Mouse (Mus musculus) small intestine, adult 2 months (tissue): ENCODE data around the gene Scamp1. TPM values are rescaled to one million over a fixed set of nuclear protein-coding genes. Genes with fewer than 3 reads are reported as not detected.

Experiments used
- H3K27ac ChIP-seq: fragments of 200-500 bp; 2 replicates; pipeline ENCODE4 v1.5.1; 2012; ENCODE audit warnings: low read depth, low read length, control low read depth, inconsistent platforms; ENCODE audit not compliant: insufficient read depth
- H3K27me3 ChIP-seq: fragments of 200-500 bp; 2 replicates; pipeline ENCODE4 v1.6.1; 2012; ENCODE audit warnings: mild to moderate bottlenecking, moderate library complexity, low read length, inconsistent platforms; ENCODE audit not compliant: control insufficient read depth, insufficient read depth
- H3K36me3 ChIP-seq: fragments of 200-500 bp; 2 replicates; pipeline ENCODE4 v1.6.1; 2012; ENCODE audit warnings: mild to moderate bottlenecking, low read length, control low read depth, inconsistent platforms; ENCODE audit not compliant: control insufficient read depth, insufficient read depth
- H3K4me1 ChIP-seq: fragments of 200-500 bp; 2 replicates; pipeline ENCODE4 v1.6.1; 2012; ENCODE audit warnings: low read length, inconsistent platforms, mixed read lengths; ENCODE audit not compliant: control insufficient read depth, insufficient read depth, insufficient read length
- H3K4me3 ChIP-seq: fragments of 200-500 bp; 2 replicates; pipeline ENCODE4 v1.5.1; 2012; ENCODE audit warnings: low read depth, mild to moderate bottlenecking, control low read depth, inconsistent platforms, low read length, moderate library complexity
- CTCF ChIP-seq: fragments of 200-500 bp; IDR thresholded peaks from 2 replicates; pipeline ENCODE4 v1.5.1; 2012; ENCODE audit warnings: low read depth, mild to moderate bottlenecking, control low read depth, inconsistent platforms, low read length, moderate library complexity, mixed read lengths; ENCODE audit not compliant: insufficient replicate concordance, insufficient read length; ENCODE audit errors: extremely low read depth
- POLR2A ChIP-seq: fragments of 200-500 bp; IDR thresholded peaks from 2 replicates; pipeline ENCODE4 v1.6.1; 2012; ENCODE audit warnings: low read depth, mild to moderate bottlenecking, control low read depth, inconsistent platforms, low read length, moderate library complexity
- WGBS: fragments of 180-500 bp; shearing (Covaris S2); methylation state at CpG from one replicate; pipeline ENCODE4 v1.1.7; 2018; 5-methylcytosine and 5-hydroxymethylcytosine counted together
- polyA plus RNA-seq: library from polyadenylated mRNA; depleted of rRNA; stranded (reverse); fragments of >200 nt; gene quantifications from 2 replicates; pipeline ENCODE4 v1.2.3, GENCODE M21; 2012

The Scamp1 gene
- polyA plus RNA-seq, 1 experiment = 7.9 TPM

- TF ChIP-seq CTCF (no peak), POLR2A (no peak)
Observed at GRCm38 (mm10) chr13:94295922-94296321, 10.3 kb upstream of the Scamp1 start.

GRCm38 (mm10) chr13:94294886-94295285 is 9.2 kb upstream of the Scamp1 start:
- no peaks in the 10 kb centered on the region for H3K27me3 ChIP-seq
- H3K27ac ChIP-seq = no peak overlapping the region
- 55% methylated on average over 3 of the region's 3 CpGs for WGBS
- no peak for TF ChIP-seq CTCF
- H3K36me3 ChIP-seq = no peaks in the 10 kb centered on the region
- no peak overlapping the region for H3K4me3 ChIP-seq
- H3K4me1 ChIP-seq = no peaks in the 10 kb centered on the region

More at GRCm38 (mm10) chr13:94295922-94296321, 10.3 kb upstream of the Scamp1 start:
- no peaks in the 10 kb centered on the region for H3K36me3 ChIP-seq
- no peaks in the 10 kb centered on the region for H3K4me1 ChIP-seq
- H3K27me3 ChIP-seq = no peaks in the 10 kb centered on the region
- no peak overlapping the region for H3K27ac ChIP-seq
- WGBS = 82% methylated on average over 8 of the region's 8 CpGs
- no peak overlapping the region for H3K4me3 ChIP-seq

- no peaks in the 10 kb centered on the region for H3K4me1 ChIP-seq
- H3K27me3 ChIP-seq = no peaks in the 10 kb centered on the region
- WGBS = 77% methylated on average over 10 of the region's 10 CpGs
- H3K36me3 ChIP-seq = no peaks in the 10 kb centered on the region
- TF ChIP-seq CTCF = no peak
- TF ChIP-seq POLR2A = no peak
- H3K4me3 ChIP-seq = no peak overlapping the region
- no peak overlapping the region for H3K27ac ChIP-seq
Observed at GRCm38 (mm10) chr13:94293911-94294310, 8.3 kb upstream of the Scamp1 start.

- no peak for TF ChIP-seq POLR2A
- TF ChIP-seq CTCF = no peak
- no peaks in the 10 kb centered on the region for H3K36me3 ChIP-seq
- H3K27me3 ChIP-seq = no peaks in the 10 kb centered on the region
- H3K4me3 ChIP-seq = no peak overlapping the region
- 38% methylated on average over 5 of the region's 5 CpGs for WGBS
- H3K4me1 ChIP-seq = no peaks in the 10 kb centered on the region
- no peak overlapping the region for H3K27ac ChIP-seq
Observed at GRCm38 (mm10) chr13:94286195-94286594, 538 bp upstream of the Scamp1 start.

- Histone ChIP-seq H3K4me1 (no peaks in the 10 kb centered on the region), H3K36me3 (no peaks in the 10 kb centered on the region), H3K4me3 (peak overlapping the region; percentile 88), H3K27ac (peak overlapping the region; percentile 50), H3K27me3 (no peaks in the 10 kb centered on the region)
- TF ChIP-seq POLR2A (no peak), CTCF (no peak)
- 2% methylated on average over 64 of the region's 65 CpGs for WGBS
Observed at GRCm38 (mm10) chr13:94284543-94285269, 951 bp downstream of the Scamp1 start.

- H3K36me3 ChIP-seq = no peaks in the 10 kb centered on the region
- 63% methylated on average over 5 of the region's 5 CpGs for WGBS
- no peaks in the 10 kb centered on the region for H3K27me3 ChIP-seq
- no peaks in the 10 kb centered on the region for H3K4me1 ChIP-seq
- no peak overlapping the region for H3K27ac ChIP-seq
- H3K4me3 ChIP-seq = no peak overlapping the region
- TF ChIP-seq CTCF (no peak), POLR2A (no peak)
Observed at GRCm38 (mm10) chr13:94279420-94279819, 6.2 kb downstream of the Scamp1 start.

- no peak overlapping the region for H3K4me3 ChIP-seq
- H3K27me3 ChIP-seq = no peaks in the 10 kb centered on the region
- no peak for TF ChIP-seq CTCF
- TF ChIP-seq POLR2A = no peak
- H3K4me1 ChIP-seq = no peaks in the 10 kb centered on the region
- WGBS = 88% methylated on average over 6 of the region's 6 CpGs
- H3K27ac ChIP-seq = no peak overlapping the region
- no peaks in the 10 kb centered on the region for H3K36me3 ChIP-seq
Observed at GRCm38 (mm10) chr13:94271284-94271683, 14.4 kb downstream of the Scamp1 start.

GRCm38 (mm10) chr13:94268201-94268600 is 17.5 kb downstream of the Scamp1 start:
- Histone ChIP-seq H3K4me3 (no peak overlapping the region), H3K27me3 (no peaks in the 10 kb centered on the region), H3K27ac (no peak overlapping the region), H3K36me3 (no peaks in the 10 kb centered on the region), H3K4me1 (peaks cover 8% of the 10 kb centered on the region; the same call in 1 of the 2 replicates)
- TF ChIP-seq POLR2A (no peak), CTCF (no peak)
- WGBS = 59% methylated on average over 7 of the region's 7 CpGs
